Mouse (Mus musculus): Measurements from ENCODE around the gene D17H6S53E. TPM values are rescaled to one million over a fixed set of nuclear protein-coding genes. Genes with fewer than 3 reads are reported as not detected.

Gene D17H6S53E
- polyA plus RNA-seq, 1 experiment, result 13.0 TPM

GRCm38 (mm10) chr17:35103221-35103690, 22.9 kb upstream of the D17H6S53E start:
- TF ChIP-seq USF1 (IDR thresholded peaks at IDR 0.05; ENCODE audit: low read depth), result no peak
- Histone ChIP-seq H3K36me3 (ENCODE audit: control insufficient read depth, insufficient read depth) (peaks cover 17% of the 10 kb centered on the region), H3K4me3 (ENCODE audit: insufficient read depth, poor library complexity, severe bottlenecking) (no peak overlapping the region), H3ac (ENCODE audit: control insufficient read depth, insufficient read length, low read depth) (no peak overlapping the region), H3K79me2 (ENCODE audit: control insufficient read depth, insufficient read depth) (no peaks in the 10 kb centered on the region), H3K27me3 (ENCODE audit: control insufficient read depth, insufficient read depth, insufficient read length) (no peaks in the 10 kb centered on the region), H3K79me3 (ENCODE audit: low read depth) (no peaks in the 10 kb centered on the region)

- Histone ChIP-seq H3ac (ENCODE audit: control insufficient read depth, insufficient read length, low read depth) (no peak overlapping the region), H3K79me3 (ENCODE audit: low read depth) (no peaks in the 10 kb centered on the region), H3K36me3 (ENCODE audit: control insufficient read depth, insufficient read depth) (peaks cover 17% of the 10 kb centered on the region), H3K27me3 (ENCODE audit: control insufficient read depth, insufficient read depth, insufficient read length) (no peaks in the 10 kb centered on the region), H3K4me3 (ENCODE audit: insufficient read depth, poor library complexity, severe bottlenecking) (no peak overlapping the region), H3K79me2 (ENCODE audit: control insufficient read depth, insufficient read depth) (no peaks in the 10 kb centered on the region)
- TF ChIP-seq CEBPB (IDR thresholded peaks at IDR 0.05; ENCODE audit: low read depth), result no peak
- TF ChIP-seq MAX (IDR thresholded peaks at IDR 0.05), result no peak
- TF ChIP-seq USF1 (IDR thresholded peaks at IDR 0.05; ENCODE audit: low read depth), result no peak
Measured at GRCm38 (mm10) chr17:35104079-35104478, 22.1 kb upstream of the D17H6S53E start.

GRCm38 (mm10) chr17:35104754-35105153, 21.4 kb upstream of the D17H6S53E start:
- Histone ChIP-seq H3K79me2 (ENCODE audit: control insufficient read depth, insufficient read depth) (no peaks in the 10 kb centered on the region), H3K4me3 (ENCODE audit: insufficient read depth, poor library complexity, severe bottlenecking) (no peak overlapping the region), H3K79me3 (ENCODE audit: low read depth) (no peaks in the 10 kb centered on the region), H3K27me3 (ENCODE audit: control insufficient read depth, insufficient read depth, insufficient read length) (no peaks in the 10 kb centered on the region), H3ac (ENCODE audit: control insufficient read depth, insufficient read length, low read depth) (no peak overlapping the region), H3K36me3 (ENCODE audit: control insufficient read depth, insufficient read depth) (peaks cover 10% of the 10 kb centered on the region)
- TF ChIP-seq CTCF (IDR thresholded peaks at IDR 0.05; ENCODE audit: control insufficient read depth, insufficient read depth, insufficient read length), result no peak
- TF ChIP-seq CEBPB (IDR thresholded peaks at IDR 0.05; ENCODE audit: low read depth), result no peak
- TF ChIP-seq FOSL1 (IDR thresholded peaks at IDR 0.05; ENCODE audit: insufficient read depth, low read length, poor library complexity, severe bottlenecking), result no peak
- TF ChIP-seq MYOG (IDR thresholded peaks at IDR 0.05; ENCODE audit: control insufficient read depth, extremely low read depth, insufficient read length), result no peak
- no peak for TF ChIP-seq MAX (IDR thresholded peaks at IDR 0.05)
- no peak for TF ChIP-seq USF1 (IDR thresholded peaks at IDR 0.05; ENCODE audit: low read depth)
- TF ChIP-seq MYOD1 (IDR thresholded peaks at IDR 0.05; ENCODE audit: control insufficient read depth, insufficient read length, low read depth), result no peak

GRCm38 (mm10) chr17:35105740-35106389, 20.3 kb upstream of the D17H6S53E start:
- H3ac ChIP-seq (ENCODE audit: control insufficient read depth, insufficient read length, low read depth), result peak overlapping the region; percentile 40
- H3K27me3 ChIP-seq (ENCODE audit: control insufficient read depth, insufficient read depth, insufficient read length), result no peaks in the 10 kb centered on the region
- no peaks in the 10 kb centered on the region for H3K79me2 ChIP-seq (ENCODE audit: control insufficient read depth, insufficient read depth)
- peaks cover 4% of the 10 kb centered on the region for H3K36me3 ChIP-seq (ENCODE audit: control insufficient read depth, insufficient read depth)
- TF ChIP-seq FOSL1 (IDR thresholded peaks at IDR 0.05; ENCODE audit: insufficient read depth, low read length, poor library complexity, severe bottlenecking) (no peak), MAX (IDR thresholded peaks at IDR 0.05) (no peak), MYOD1 (IDR thresholded peaks at IDR 0.05; ENCODE audit: control insufficient read depth, insufficient read length, low read depth) (no peak), CTCF (IDR thresholded peaks at IDR 0.05; ENCODE audit: control insufficient read depth, insufficient read depth, insufficient read length) (peak; percentile 41), MYOG (IDR thresholded peaks at IDR 0.05; ENCODE audit: control insufficient read depth, extremely low read depth, insufficient read length) (no peak), CEBPB (IDR thresholded peaks at IDR 0.05; ENCODE audit: low read depth) (no peak), USF1 (IDR thresholded peaks at IDR 0.05; ENCODE audit: low read depth) (no peak)
- H3K79me3 ChIP-seq (ENCODE audit: low read depth), result no peaks in the 10 kb centered on the region
- no peak overlapping the region for H3K4me3 ChIP-seq (ENCODE audit: insufficient read depth, poor library complexity, severe bottlenecking)

- Histone ChIP-seq H3K36me3 (ENCODE audit: control insufficient read depth, insufficient read depth) (no peaks in the 10 kb centered on the region), H3K27me3 (ENCODE audit: control insufficient read depth, insufficient read depth, insufficient read length) (no peaks in the 10 kb centered on the region), H3K4me3 (ENCODE audit: insufficient read depth, poor library complexity, severe bottlenecking) (no peak overlapping the region), H3ac (ENCODE audit: control insufficient read depth, insufficient read length, low read depth) (no peak overlapping the region), H3K79me3 (ENCODE audit: low read depth) (no peaks in the 10 kb centered on the region), H3K79me2 (ENCODE audit: control insufficient read depth, insufficient read depth) (no peaks in the 10 kb centered on the region)
- TF ChIP-seq MYOD1 (IDR thresholded peaks at IDR 0.05; ENCODE audit: control insufficient read depth, insufficient read length, low read depth), result no peak
- no peak for TF ChIP-seq FOSL1 (IDR thresholded peaks at IDR 0.05; ENCODE audit: insufficient read depth, low read length, poor library complexity, severe bottlenecking)
- no peak for TF ChIP-seq USF1 (IDR thresholded peaks at IDR 0.05; ENCODE audit: low read depth)
- no peak for TF ChIP-seq MAX (IDR thresholded peaks at IDR 0.05)
- TF ChIP-seq CTCF (IDR thresholded peaks at IDR 0.05; ENCODE audit: control insufficient read depth, insufficient read depth, insufficient read length), result no peak
- TF ChIP-seq CEBPB (IDR thresholded peaks at IDR 0.05; ENCODE audit: low read depth), result no peak
- TF ChIP-seq MYOG (IDR thresholded peaks at IDR 0.05; ENCODE audit: control insufficient read depth, extremely low read depth, insufficient read length), result no peak
Measured at GRCm38 (mm10) chr17:35106522-35106921, 19.7 kb upstream of the D17H6S53E start.

- H3K79me2 ChIP-seq (ENCODE audit: control insufficient read depth, insufficient read depth), result no peaks in the 10 kb centered on the region
- H3K27me3 ChIP-seq (ENCODE audit: control insufficient read depth, insufficient read depth, insufficient read length), result no peaks in the 10 kb centered on the region
Measured at GRCm38 (mm10) chr17:35108097-35108496, 18.1 kb upstream of the D17H6S53E start, which contains the start of gene Ly6g5c. Ly6g5c (plus strand) TSS chr17:35108279.

More at GRCm38 (mm10) chr17:35108097-35108496, 18.1 kb upstream of the D17H6S53E start, which contains the start of gene Ly6g5c:
- no peak within 1 kb of the TSS for H3K4me3 ChIP-seq (ENCODE audit: insufficient read depth, poor library complexity, severe bottlenecking)
- no peaks in the 10 kb centered on the region for H3K36me3 ChIP-seq (ENCODE audit: control insufficient read depth, insufficient read depth)
- H3ac ChIP-seq (ENCODE audit: control insufficient read depth, insufficient read length, low read depth), result no peak within 1 kb of the TSS
- TF ChIP-seq MYOG (IDR thresholded peaks at IDR 0.05; ENCODE audit: control insufficient read depth, extremely low read depth, insufficient read length) (no peak), FOSL1 (IDR thresholded peaks at IDR 0.05; ENCODE audit: insufficient read depth, low read length, poor library complexity, severe bottlenecking) (no peak), MAX (IDR thresholded peaks at IDR 0.05) (no peak), MYOD1 (IDR thresholded peaks at IDR 0.05; ENCODE audit: control insufficient read depth, insufficient read length, low read depth) (no peak)
- no peaks in the 10 kb centered on the region for H3K79me3 ChIP-seq (ENCODE audit: low read depth)
